Mouse (Mus musculus) liver, embryonic 15.5 days (tissue): ENCODE measurements around the gene Acot3. TPM values are rescaled to one million over a fixed set of nuclear protein-coding genes. Genes with fewer than 3 reads are reported as not detected.
A peak's percentile ranks its signal among the peaks of the same experiment; 100 is the strongest.
"Not testable (repeated sequence)": the region's sequence is repeated elsewhere in the genome, so short reads cannot be mapped to it uniquely, and the experiment has no call there.

ENCODE experiments used
- ATAC-seq: fragments of 200-750 bp; cut with Nextera tagmentation; 2 replicates; pipeline ENCODE4 v1.8.0; 2017; ENCODE audit warnings: moderate number of reproducible peaks, mild to moderate bottlenecking, moderate library complexity; ENCODE audit not compliant: insufficient read depth
- H3K27ac ChIP-seq: fragments of 300-500 bp; sonication (generic); replicated peaks from 2 replicates; pipeline ENCODE4 v1.5.1; 2015; ENCODE audit warnings: mild to moderate bottlenecking, inconsistent platforms
- H3K27me3 ChIP-seq: fragments of 300-500 bp; sonication (generic); 2 replicates; pipeline ENCODE4 v1.6.1; 2015; ENCODE audit warnings: mild to moderate bottlenecking, inconsistent platforms
- H3K36me3 ChIP-seq: fragments of 300-500 bp; sonication (generic); replicated peaks from 2 replicates; pipeline ENCODE4 v1.6.1; 2015; ENCODE audit warnings: moderate library complexity, mild to moderate bottlenecking, inconsistent platforms
- H3K4me1 ChIP-seq: fragments of 300-500 bp; sonication (generic); replicated peaks from 2 replicates; pipeline ENCODE4 v1.6.1; 2015; ENCODE audit warnings: inconsistent platforms
- H3K4me2 ChIP-seq: fragments of 300-500 bp; sonication (generic); 2 replicates; pipeline ENCODE4 v1.6.1; 2015; ENCODE audit warnings: moderate library complexity, mild to moderate bottlenecking, inconsistent platforms
- H3K4me3 ChIP-seq: fragments of 300-500 bp; sonication (generic); replicated peaks from 2 replicates; pipeline ENCODE4 v1.5.1; 2015; ENCODE audit warnings: mild to moderate bottlenecking, inconsistent platforms
- H3K9ac ChIP-seq: fragments of 300-500 bp; sonication (generic); 2 replicates; pipeline ENCODE4 v1.6.1; 2015; ENCODE audit warnings: moderate library complexity, mild to moderate bottlenecking, inconsistent platforms
- H3K9me3 ChIP-seq: fragments of 300-500 bp; sonication (generic); replicated peaks from 2 replicates; pipeline ENCODE4 v1.6.1; 2016; ENCODE audit warnings: inconsistent platforms
- WGBS: fragments of 180-500 bp; shearing (Covaris S2); methylation state at CpG from one replicate; pipeline ENCODE4 v1.1.7; 2015; ENCODE audit warnings: mixed read lengths; ENCODE audit not compliant: insufficient replicate concordance; 5-methylcytosine and 5-hydroxymethylcytosine counted together
- polyA plus RNA-seq: library from polyadenylated mRNA; unstranded; fragments of >200 nt; fragmentation: Nextera tagmentation; extraction: Ambion mirVana; gene quantifications from 2 replicates; pipeline ENCODE4 v1.2.1, GENCODE M21; 2015

The Acot3 gene
- polyA plus RNA-seq, 1 experiment from 2014 or later, result 6.6 TPM

- peak within 1 kb of the TSS; percentile 61 for H3K4me3 ChIP-seq
- peak within 1 kb of the TSS; percentile 87 for H3K4me2 ChIP-seq
- not testable (repeated sequence) for H3K27ac ChIP-seq, H3K36me3 ChIP-seq, H3K9me3 ChIP-seq, H3K27me3 ChIP-seq, ATAC-seq
- H3K9ac ChIP-seq, result peak within 1 kb of the TSS; percentile 43
- H3K4me1 ChIP-seq, result peaks cover 25% of the 10 kb centered on the region
- under 1% methylated on average over 80 of the region's 80 CpGs for WGBS
Observed at GRCm38 (mm10) chr12:84100604-84101492, 48.9 kb downstream of the Acot3 start, which contains the start of gene Acot6. Gene Acot6, plus strand, starts transcription at chr12:84100654.

- Histone ChIP-seq H3K36me3 (no peaks in the 10 kb centered on the region), H3K9ac (0 out of 2 replicates have a peak overlapping the region, but pooled peaks have one; percentile 43), H3K27ac (no peak overlapping the region), H3K4me2 (peak overlapping the region; percentile 87), H3K4me1 (peaks cover 25% of the 10 kb centered on the region), H3K9me3 (no peaks in the 10 kb centered on the region), H3K27me3 (no peaks in the 10 kb centered on the region), H3K4me3 (peak overlapping the region; percentile 61)
- no peak for ATAC-seq
- WGBS, result 45% methylated on average over 2 of the region's 2 CpGs
Observed at GRCm38 (mm10) chr12:84101493-84101845, 49.5 kb downstream of the Acot3 start.

GRCm38 (mm10) chr12:84107012-84107411 lies 55.1 kb downstream of the Acot3 start:
- no peaks in the 10 kb centered on the region for H3K9me3 ChIP-seq
- no peak overlapping the region for H3K4me3 ChIP-seq
- H3K27me3 ChIP-seq, result no peaks in the 10 kb centered on the region
- ATAC-seq, result no peak
- no peak overlapping the region for H3K27ac ChIP-seq
- no peak overlapping the region for H3K4me2 ChIP-seq
- H3K9ac ChIP-seq, result no peak overlapping the region
- H3K36me3 ChIP-seq, result no peaks in the 10 kb centered on the region
- H3K4me1 ChIP-seq, result no peaks in the 10 kb centered on the region
- 68% methylated on average over 3 of the region's 3 CpGs for WGBS

DNA sequence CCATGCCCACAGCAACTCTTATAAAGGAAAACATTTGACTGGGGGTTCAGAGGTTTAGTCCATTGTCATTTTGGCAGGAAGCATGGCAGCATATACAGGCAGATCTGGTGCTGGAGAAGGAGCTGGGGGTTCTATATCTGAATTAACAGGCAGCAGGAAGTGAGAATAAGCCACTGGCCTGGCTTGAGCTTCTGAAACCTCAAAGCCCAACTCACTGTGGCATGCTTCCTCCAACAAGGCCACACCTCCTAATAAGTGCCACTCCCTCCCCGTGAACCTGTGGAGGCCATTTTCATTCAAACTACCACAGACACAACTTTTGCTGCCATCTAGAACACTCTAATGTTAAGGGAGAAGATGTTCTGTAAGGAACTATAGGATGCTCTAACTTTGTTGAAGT lies 55.7 kb downstream of the Acot3 start:
- no peaks in the 10 kb centered on the region for H3K27me3 ChIP-seq
- 20% methylated on average over 1 of the region's 1 CpGs for WGBS
- H3K4me2 ChIP-seq, result no peak overlapping the region
- H3K4me1 ChIP-seq, result no peaks in the 10 kb centered on the region
- H3K9ac ChIP-seq, result no peak overlapping the region
- no peaks in the 10 kb centered on the region for H3K36me3 ChIP-seq
- ATAC-seq, result no peak
- no peak overlapping the region for H3K4me3 ChIP-seq
- no peaks in the 10 kb centered on the region for H3K9me3 ChIP-seq
- H3K27ac ChIP-seq, result no peak overlapping the region

- ATAC-seq, result no peak
- no peak overlapping the region for H3K4me3 ChIP-seq
- no peak overlapping the region for H3K9ac ChIP-seq
- WGBS, result 73% methylated on average over 1 of the region's 1 CpGs
- H3K27ac ChIP-seq, result no peak overlapping the region
- H3K9me3 ChIP-seq, result no peaks in the 10 kb centered on the region
- no peak overlapping the region for H3K4me2 ChIP-seq
- no peaks in the 10 kb centered on the region for H3K27me3 ChIP-seq
- H3K4me1 ChIP-seq, result peaks cover 8% of the 10 kb centered on the region
- no peaks in the 10 kb centered on the region for H3K36me3 ChIP-seq
Observed at GRCm38 (mm10) chr12:84109924-84110323, 58.0 kb downstream of the Acot3 start.

Other genes starting within 250 kb of the Acot3 start
- 15.0 and 15.9 TPM in 2 replicates for gene Numb, start 130.2 kb upstream of the Acot3 start, polyA plus RNA-seq
- gene Riox1, start 101.5 kb upstream of the Acot3 start, polyA plus RNA-seq, result 7.1 and 7.8 TPM in 2 replicates
- not detected in 2 replicates for gene Heatr4, start 67.3 kb upstream of the Acot3 start, polyA plus RNA-seq
- gene Acot2, start 64.3 kb upstream of the Acot3 start, polyA plus RNA-seq, result 12.4 and 12.6 TPM in 2 replicates
- gene Acot1, start 42.7 kb upstream of the Acot3 start, polyA plus RNA-seq, result 35.8 and 44.5 TPM in 2 replicates
- 10.4 and 11.2 TPM in 2 replicates for gene Acot4, start 13.8 kb upstream of the Acot3 start, polyA plus RNA-seq
- not detected in 2 replicates for gene Gm49366, start 13.2 kb upstream of the Acot3 start, polyA plus RNA-seq
- 0.06 TPM in 1 of 2 replicates, not detected in the other for gene Acot5, start 17.2 kb downstream of the Acot3 start, polyA plus RNA-seq
- gene Acot6, start 48.5 kb downstream of the Acot3 start, polyA plus RNA-seq, result 0.44 and 0.66 TPM in 2 replicates
- 0.23 and 0.24 TPM in 2 replicates for gene Dnal1, start 62.2 kb downstream of the Acot3 start, polyA plus RNA-seq
- gene Pnma1, start 96.3 kb downstream of the Acot3 start, polyA plus RNA-seq, result 0.16 and 0.24 TPM in 2 replicates
- 7.7 and 8.7 TPM in 2 replicates for gene Elmsan1, start 166.7 kb downstream of the Acot3 start, polyA plus RNA-seq
- gene Ptgr2, start 233.1 kb downstream of the Acot3 start, polyA plus RNA-seq, result 22.4 and 23.7 TPM in 2 replicates